Mouse (Mus musculus) myocyte (in vitro differentiated cells): Measurements from ENCODE around the gene Lkaaear1. TPM values are rescaled to one million over a fixed set of nuclear protein-coding genes. Genes with fewer than 3 reads are reported as not detected.

Experiments
- H3K27me3 ChIP-seq: one replicate; pipeline ENCODE4 v1.6.1; 2011; ENCODE audit not compliant: control insufficient read depth, insufficient read depth, insufficient read length
- H3K36me3 ChIP-seq: one replicate; pipeline ENCODE4 v1.6.1; 2011; ENCODE audit not compliant: control insufficient read depth, insufficient read depth
- H3K4me2 ChIP-seq: one replicate; pipeline ENCODE4 v1.6.1; 2011; ENCODE audit warnings: low read depth, control low read depth
- H3K4me3 ChIP-seq: one replicate; pipeline ENCODE4 v1.5.1; 2011; ENCODE audit warnings: mild to moderate bottlenecking, control low read depth, moderate library complexity
- H3K79me2 ChIP-seq: one replicate; pipeline ENCODE4 v1.6.1; 2011; ENCODE audit not compliant: control insufficient read depth, insufficient read depth
- H3ac ChIP-seq: one replicate; pipeline ENCODE4 v1.6.1; 2011; ENCODE audit not compliant: control insufficient read depth, insufficient read length
- CEBPB ChIP-seq: IDR thresholded peaks from 2 replicates; pipeline ENCODE4 v1.6.1; 2011; ENCODE audit warnings: mild to moderate bottlenecking, moderate library complexity; ENCODE audit not compliant: poor library complexity, insufficient read depth, severe bottlenecking
- E2F4 ChIP-seq: IDR thresholded peaks from one replicate; pipeline ENCODE4 v1.6.1; 2011; ENCODE audit warnings: mild to moderate bottlenecking, control low read depth, moderate library complexity; ENCODE audit not compliant: insufficient read depth
- MAX ChIP-seq: IDR thresholded peaks from one replicate; pipeline ENCODE4 v1.6.1; 2011; ENCODE audit warnings: low read depth, mild to moderate bottlenecking, control low read depth
- MYOD1 ChIP-seq, 3 experiments: IDR thresholded peaks; one replicate each; pipeline ENCODE4 v1.6.1; 2011; ENCODE audit warnings: control low read depth in 2 of 3, low read depth in 2 of 3, mild to moderate bottlenecking in 2 of 3, moderate library complexity in 1 of 3; ENCODE audit not compliant: insufficient read length in 2 of 3, control insufficient read depth in 1 of 3
- MYOG ChIP-seq, 3 experiments: IDR thresholded peaks; one replicate each; pipeline ENCODE4 v1.6.1; 2011; ENCODE audit warnings: control low read depth in 2 of 3, low read depth in 2 of 3, mild to moderate bottlenecking in 2 of 3; ENCODE audit not compliant: insufficient read length in 2 of 3, control insufficient read depth in 1 of 3, insufficient read depth in 1 of 3
- POLR2A ChIP-seq: IDR thresholded peaks from one replicate; pipeline ENCODE4 v1.6.1; 2011; ENCODE audit warnings: low read depth, mild to moderate bottlenecking, control low read depth, moderate library complexity; ENCODE audit not compliant: insufficient read length
- POLR2AphosphoS2 ChIP-seq: IDR thresholded peaks from one replicate; pipeline ENCODE4 v1.6.1; 2011; ENCODE audit warnings: low read depth, control low read depth; ENCODE audit not compliant: insufficient read length
- REST ChIP-seq: IDR thresholded peaks from one replicate; pipeline ENCODE4 v1.6.1; 2011; ENCODE audit warnings: mild to moderate bottlenecking, control low read depth, moderate library complexity; ENCODE audit not compliant: insufficient read depth, insufficient read length
- SRF ChIP-seq: IDR thresholded peaks from one replicate; pipeline ENCODE4 v1.6.1; 2011; ENCODE audit warnings: low read depth; ENCODE audit not compliant: control insufficient read depth, insufficient read length
- TCF12 ChIP-seq: IDR thresholded peaks from one replicate; pipeline ENCODE4 v1.6.1; 2011; ENCODE audit warnings: mild to moderate bottlenecking, control low read depth; ENCODE audit not compliant: poor library complexity, insufficient read depth, severe bottlenecking
- TCF3 ChIP-seq: IDR thresholded peaks from one replicate; pipeline ENCODE4 v1.6.1; 2011; ENCODE audit warnings: low read depth, control low read depth; ENCODE audit not compliant: insufficient read length
- USF1 ChIP-seq: IDR thresholded peaks from one replicate; pipeline ENCODE4 v1.6.1; 2011; ENCODE audit warnings: low read depth, mild to moderate bottlenecking, control low read depth, moderate library complexity
- polyA plus RNA-seq: library from polyadenylated mRNA; unstranded; fragments of >200 nt; fragmentation: generic; extraction: Trizol; gene quantifications from one replicate; pipeline ENCODE4 v1.2.1, GENCODE M21; 2012; ENCODE audit warnings: missing spikeins

Lkaaear1 gene
- polyA plus RNA-seq, 1 experiment, result not detected

GRCm38 (mm10) chr2:181720061-181720460, 21.8 kb upstream of the Lkaaear1 start:
- no peaks in the 10 kb centered on the region for H3K27me3 ChIP-seq
- H3K36me3 ChIP-seq, result no peaks in the 10 kb centered on the region
- no peak overlapping the region for H3ac ChIP-seq
- H3K4me2 ChIP-seq, result no peak overlapping the region
- no peak overlapping the region for H3K4me3 ChIP-seq
- H3K79me2 ChIP-seq, result no peaks in the 10 kb centered on the region
- TF ChIP-seq REST (no peak), CEBPB (no peak), TCF12 (no peak), TCF3 (no peak), MYOG (IDR thresholded peaks at IDR 0.05; ENCODE audit: control insufficient read depth in 1 of 3, insufficient read depth in 1 of 3, insufficient read length in 2 of 3, low read depth in 2 of 3) (no peak), POLR2AphosphoS2 (no peak), MAX (no peak), MYOD1 (IDR thresholded peaks at IDR 0.05; ENCODE audit: control insufficient read depth in 1 of 3, insufficient read length in 2 of 3, low read depth in 2 of 3) (no peak), SRF (no peak), E2F4 (no peak), POLR2A (no peak), USF1 (no peak)

- TF ChIP-seq TCF3 (no peak), REST (no peak), POLR2A (no peak), MYOG (IDR thresholded peaks at IDR 0.05; ENCODE audit: control insufficient read depth in 1 of 3, insufficient read depth in 1 of 3, insufficient read length in 2 of 3, low read depth in 2 of 3) (no peak), MAX (no peak), TCF12 (no peak), SRF (no peak), POLR2AphosphoS2 (no peak), MYOD1 (IDR thresholded peaks at IDR 0.05; ENCODE audit: control insufficient read depth in 1 of 3, insufficient read length in 2 of 3, low read depth in 2 of 3) (no peak), E2F4 (no peak), CEBPB (no peak), USF1 (no peak)
- H3ac ChIP-seq, result no peak overlapping the region
Observed at GRCm38 (mm10) chr2:181716991-181717390, 18.7 kb upstream of the Lkaaear1 start.

GRCm38 (mm10) chr2:181715382-181715781, 17.1 kb upstream of the Lkaaear1 start:
- Histone ChIP-seq H3K4me2 (no peak overlapping the region), H3K36me3 (no peaks in the 10 kb centered on the region), H3K79me2 (no peaks in the 10 kb centered on the region), H3K4me3 (no peak overlapping the region), H3K27me3 (no peaks in the 10 kb centered on the region), H3ac (no peak overlapping the region)
- TF ChIP-seq TCF3 (no peak), POLR2AphosphoS2 (no peak), REST (no peak), CEBPB (no peak)

More at GRCm38 (mm10) chr2:181716991-181717390, 18.7 kb upstream of the Lkaaear1 start:
- H3K79me2 ChIP-seq, result no peaks in the 10 kb centered on the region
- no peaks in the 10 kb centered on the region for H3K27me3 ChIP-seq
- no peak overlapping the region for H3K4me3 ChIP-seq
- no peaks in the 10 kb centered on the region for H3K36me3 ChIP-seq
- no peak overlapping the region for H3K4me2 ChIP-seq

GRCm38 (mm10) chr2:181714903-181715326, 16.7 kb upstream of the Lkaaear1 start, which contains the start of gene Oprl1:
TSS of gene Oprl1 (plus strand) at chr2:181715016.
- Histone ChIP-seq H3ac (no peak within 1 kb of the TSS), H3K36me3 (no peaks in the 10 kb centered on the region), H3K79me2 (no peaks in the 10 kb centered on the region), H3K4me3 (no peak within 1 kb of the TSS), H3K4me2 (no peak within 1 kb of the TSS), H3K27me3 (no peaks in the 10 kb centered on the region)
- TF ChIP-seq USF1 (no peak), SRF (no peak), POLR2A (no peak), TCF12 (no peak), E2F4 (no peak), REST (no peak), TCF3 (no peak)

GRCm38 (mm10) chr2:181713749-181714148, 15.5 kb upstream of the Lkaaear1 start:
- no peaks in the 10 kb centered on the region for H3K79me2 ChIP-seq
- no peaks in the 10 kb centered on the region for H3K36me3 ChIP-seq
- no peak overlapping the region for H3ac ChIP-seq
- H3K27me3 ChIP-seq, result no peaks in the 10 kb centered on the region
- H3K4me3 ChIP-seq, result no peak overlapping the region
- no peak overlapping the region for H3K4me2 ChIP-seq
- TF ChIP-seq TCF3, result no peak
- TF ChIP-seq TCF12, result no peak
- TF ChIP-seq CEBPB, result no peak
- no peak for TF ChIP-seq MAX
- no peak for TF ChIP-seq E2F4
- no peak for TF ChIP-seq USF1
- TF ChIP-seq MYOD1 (IDR thresholded peaks at IDR 0.05; ENCODE audit: control insufficient read depth in 1 of 3, insufficient read length in 2 of 3, low read depth in 2 of 3), result no peak
- no peak for TF ChIP-seq POLR2A
- TF ChIP-seq REST, result no peak
- no peak for TF ChIP-seq MYOG (IDR thresholded peaks at IDR 0.05; ENCODE audit: control insufficient read depth in 1 of 3, insufficient read depth in 1 of 3, insufficient read length in 2 of 3, low read depth in 2 of 3)
- no peak for TF ChIP-seq POLR2AphosphoS2
- TF ChIP-seq SRF, result no peak
